Mouse (Mus musculus) thymus, adult 2 months (tissue): ENCODE measurements around the gene Apobec1.

Experiments used
- CTCF ChIP-seq: fragments of 200-500 bp; IDR thresholded peaks from 2 replicates; pipeline ENCODE4 v1.5.1; 2012; ENCODE audit warnings: mild to moderate bottlenecking, control low read depth, low read length, moderate library complexity, borderline replicate concordance; ENCODE audit not compliant: control insufficient read depth, poor library complexity, insufficient read depth; ENCODE audit errors: extremely low read depth
- POLR2A ChIP-seq: fragments of 200-500 bp; IDR thresholded peaks from 2 replicates; pipeline ENCODE4 v1.6.1; 2012; ENCODE audit warnings: mild to moderate bottlenecking, low read length, control low read depth, moderate library complexity; ENCODE audit not compliant: control insufficient read depth, poor library complexity, insufficient read depth; ENCODE audit errors: extremely low read depth

DNA sequence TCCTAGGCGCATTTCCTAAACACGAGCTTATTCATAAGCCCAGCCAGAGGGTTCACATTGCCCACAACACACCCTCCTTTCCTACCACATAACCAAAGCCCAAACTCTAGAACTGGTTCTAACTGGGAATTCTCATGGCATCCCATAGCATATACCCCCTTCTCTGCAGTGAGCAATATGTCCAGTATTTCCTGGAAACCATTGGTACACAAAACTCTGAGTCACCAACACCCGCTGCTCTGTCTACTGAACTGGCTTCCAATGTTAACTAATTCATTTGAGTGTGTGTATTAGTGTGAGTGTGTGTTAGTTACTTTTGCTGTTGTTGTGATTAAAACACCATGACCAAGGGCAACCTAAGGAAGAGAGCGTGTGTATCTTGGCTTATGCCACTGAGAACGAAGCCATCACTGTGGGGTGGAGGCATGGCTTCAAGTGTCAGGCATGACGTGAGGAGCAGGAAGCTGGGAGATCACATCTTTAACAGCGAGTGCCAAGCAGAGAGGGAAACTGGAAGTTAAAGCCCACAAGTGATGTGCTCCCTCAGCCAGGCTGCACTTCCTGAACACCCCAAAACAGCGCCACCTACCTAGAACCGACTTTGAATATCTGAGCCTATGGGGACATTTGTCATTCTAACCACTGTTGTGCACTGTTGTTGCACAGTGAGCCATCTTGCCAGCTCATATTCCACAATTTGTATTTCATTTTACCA, 37.0 kb downstream of the Apobec1 start:
- TF ChIP-seq POLR2A (no peak), CTCF (no peak)
